Mouse (Mus musculus) heart, embryonic 11.5 days (tissue): ENCODE data around the gene Smarcd1. TPM values are rescaled to one million over a fixed set of nuclear protein-coding genes. Genes with fewer than 3 reads are reported as not detected.

Experiments
- ATAC-seq: fragments of 200-750 bp; cut with Nextera tagmentation; replicated peaks from 2 replicates; pipeline ENCODE4 v1.8.0; 2017; ENCODE audit warnings: moderate library complexity; ENCODE audit not compliant: insufficient number of reproducible peaks, low FRiP score, low TSS enrichment
- H3K27ac ChIP-seq: fragments of 300-500 bp; sonication (generic); 2 replicates; pipeline ENCODE4 v1.5.1; 2014; ENCODE audit warnings: mild to moderate bottlenecking, low read depth, low read length
- H3K27me3 ChIP-seq: fragments of 300-500 bp; sonication (generic); 2 replicates; pipeline ENCODE4 v1.6.1; 2014; ENCODE audit warnings: mild to moderate bottlenecking, low read length, mixed read lengths; ENCODE audit not compliant: control insufficient read depth, insufficient read depth
- H3K36me3 ChIP-seq: fragments of 300-500 bp; sonication (generic); 2 replicates; pipeline ENCODE4 v1.6.1; 2014; ENCODE audit warnings: mild to moderate bottlenecking, low read length, moderate library complexity, mixed read lengths; ENCODE audit not compliant: control insufficient read depth, insufficient read depth
- H3K4me1 ChIP-seq: fragments of 300-500 bp; sonication (generic); 2 replicates; pipeline ENCODE4 v1.6.1; 2014; ENCODE audit warnings: low read length; ENCODE audit not compliant: control insufficient read depth, insufficient read depth
- H3K4me2 ChIP-seq: fragments of 300-500 bp; sonication (generic); 2 replicates; pipeline ENCODE4 v1.6.1; 2014; ENCODE audit warnings: mild to moderate bottlenecking, moderate library complexity
- H3K4me3 ChIP-seq: fragments of 300-500 bp; sonication (generic); 2 replicates; pipeline ENCODE4 v1.5.1; 2014; ENCODE audit warnings: low read depth, low read length
- H3K9ac ChIP-seq: fragments of 300-500 bp; sonication (generic); 2 replicates; pipeline ENCODE4 v1.6.1; 2014; ENCODE audit warnings: mild to moderate bottlenecking, low read depth, low read length, moderate library complexity
- H3K9me3 ChIP-seq: fragments of 300-500 bp; sonication (generic); replicated peaks from 2 replicates; pipeline ENCODE4 v1.6.1; 2016; ENCODE audit warnings: low read length; ENCODE audit not compliant: control insufficient read depth
- WGBS: fragments of 180-500 bp; shearing (Covaris S2); extraction: QIAGEN DNeasy Blood & Tissue Kit; methylation state at CpG from one replicate; pipeline ENCODE4 v1.1.7; 2014; ENCODE audit not compliant: insufficient replicate concordance; 5-methylcytosine and 5-hydroxymethylcytosine counted together
- polyA plus RNA-seq: library from polyadenylated mRNA; unstranded; fragments of >200 nt; fragmentation: Nextera tagmentation; extraction: Ambion mirVana; gene quantifications from 2 replicates; pipeline ENCODE4 v1.2.1, GENCODE M21; 2014

Gene Smarcd1
- 24.8 and 26.6 TPM in 2 replicates for polyA plus RNA-seq

- H3K4me1 ChIP-seq, result peaks cover 41% of the 10 kb centered on the region
- ATAC-seq, result peak; percentile 85
- WGBS, result under 1% methylated on average over 62 of the region's 71 CpGs
- peak within 1 kb of the TSS; percentile 87 for H3K4me3 ChIP-seq
- H3K27me3 ChIP-seq, result peaks cover 7% of the 10 kb centered on the region; the same call in 1 of the 2 replicates
- no peaks in the 10 kb centered on the region for H3K9me3 ChIP-seq
- H3K27ac ChIP-seq, result peak within 1 kb of the TSS; percentile 98
- H3K36me3 ChIP-seq, result peaks cover 11% of the 10 kb centered on the region; the same call in 1 of the 2 replicates
- H3K4me2 ChIP-seq, result peak within 1 kb of the TSS; percentile 82
- H3K9ac ChIP-seq, result peak within 1 kb of the TSS; percentile 98
Measured at GRCm38 (mm10) chr15:99701999-99702900, at the start of gene Smarcd1. Gene Smarcd1 (plus strand): TSS chr15:99702129.

- 6% methylated on average over 8 of the region's 8 CpGs for WGBS
- no peak overlapping the region for H3K27ac ChIP-seq
- H3K9ac ChIP-seq, result no peak overlapping the region; the same call in 1 of the 2 replicates
- peak overlapping the region; percentile 66 for H3K4me2 ChIP-seq
- H3K27me3 ChIP-seq, result peaks cover 29% of the 10 kb centered on the region
- ATAC-seq, result no peak
- H3K9me3 ChIP-seq, result no peaks in the 10 kb centered on the region
- peaks cover 32% of the 10 kb centered on the region for H3K4me1 ChIP-seq
- H3K36me3 ChIP-seq, result no peaks in the 10 kb centered on the region
- H3K4me3 ChIP-seq, result peak overlapping the region; percentile 29
Measured at GRCm38 (mm10) chr15:99653291-99653690, 48.6 kb upstream of the Smarcd1 start.

- peak overlapping the region; percentile 66 for H3K4me2 ChIP-seq
- H3K4me3 ChIP-seq, result peak overlapping the region; percentile 29
- peaks cover 27% of the 10 kb centered on the region for H3K4me1 ChIP-seq
- no peak for ATAC-seq
- no peaks in the 10 kb centered on the region for H3K9me3 ChIP-seq
- no peaks in the 10 kb centered on the region for H3K36me3 ChIP-seq
- H3K27me3 ChIP-seq, result peaks cover 29% of the 10 kb centered on the region
- peak overlapping the region; percentile 31; the same call in 1 of the 2 replicates for H3K9ac ChIP-seq
- WGBS, result 4% methylated on average over 21 of the region's 21 CpGs
- no peak overlapping the region for H3K27ac ChIP-seq
Measured at GRCm38 (mm10) chr15:99653876-99654275, 48.1 kb upstream of the Smarcd1 start.

GRCm38 (mm10) chr15:99655956-99656355 lies 46.0 kb upstream of the Smarcd1 start:
- H3K9me3 ChIP-seq, result no peaks in the 10 kb centered on the region
- H3K9ac ChIP-seq, result no peak overlapping the region
- H3K36me3 ChIP-seq, result no peaks in the 10 kb centered on the region
- 36% methylated on average over 9 of the region's 9 CpGs for WGBS
- H3K27me3 ChIP-seq, result peaks cover 29% of the 10 kb centered on the region
- no peak overlapping the region for H3K4me3 ChIP-seq
- peaks cover 10% of the 10 kb centered on the region for H3K4me1 ChIP-seq
- no peak overlapping the region for H3K4me2 ChIP-seq
- H3K27ac ChIP-seq, result no peak overlapping the region
- ATAC-seq, result no peak

- Histone ChIP-seq H3K36me3 (no peaks in the 10 kb centered on the region), H3K27ac (no peak overlapping the region), H3K9me3 (no peaks in the 10 kb centered on the region), H3K4me3 (no peak overlapping the region), H3K4me1 (peaks cover 18% of the 10 kb centered on the region), H3K4me2 (no peak overlapping the region), H3K9ac (no peak overlapping the region), H3K27me3 (peaks cover 29% of the 10 kb centered on the region)
- 41% methylated on average over 2 of the region's 2 CpGs for WGBS
- ATAC-seq, result 0 out of 2 replicates have a peak, but pooled peaks have one; percentile 18
Measured at GRCm38 (mm10) chr15:99658437-99658836, 43.5 kb upstream of the Smarcd1 start.

- H3K27me3 ChIP-seq, result peaks cover 17% of the 10 kb centered on the region
- ATAC-seq, result no peak
- no peak overlapping the region for H3K9ac ChIP-seq
- no peak overlapping the region for H3K4me3 ChIP-seq
- H3K4me2 ChIP-seq, result no peak overlapping the region
- H3K9me3 ChIP-seq, result no peaks in the 10 kb centered on the region
- H3K27ac ChIP-seq, result no peak overlapping the region
- H3K4me1 ChIP-seq, result peaks cover 24% of the 10 kb centered on the region
- H3K36me3 ChIP-seq, result no peaks in the 10 kb centered on the region
- 89% methylated on average over 15 of the region's 15 CpGs for WGBS
Measured at GRCm38 (mm10) chr15:99661121-99661830, 40.7 kb upstream of the Smarcd1 start.

GRCm38 (mm10) chr15:99662371-99662770 lies 39.6 kb upstream of the Smarcd1 start:
- Histone ChIP-seq H3K27ac (peak overlapping the region; percentile 37; the same call in 1 of the 2 replicates), H3K9ac (no peak overlapping the region), H3K9me3 (no peaks in the 10 kb centered on the region), H3K36me3 (no peaks in the 10 kb centered on the region), H3K4me2 (0 out of 2 replicates have a peak overlapping the region, but pooled peaks have one; percentile 2), H3K4me3 (no peak overlapping the region), H3K27me3 (peaks cover 14% of the 10 kb centered on the region), H3K4me1 (peaks cover 24% of the 10 kb centered on the region)
- ATAC-seq, result no peak
- WGBS, result 20% methylated on average over 7 of the region's 7 CpGs

- peak overlapping the region; percentile 69 for H3K27ac ChIP-seq
- peak; percentile 18; the same call in 1 of the 2 replicates for ATAC-seq
- peaks cover 28% of the 10 kb centered on the region for H3K4me1 ChIP-seq
- H3K4me2 ChIP-seq, result peak overlapping the region; percentile 76
- no peaks in the 10 kb centered on the region for H3K9me3 ChIP-seq
- WGBS, result 2% methylated on average over 17 of the region's 17 CpGs
- H3K9ac ChIP-seq, result peak overlapping the region; percentile 52
- H3K36me3 ChIP-seq, result no peaks in the 10 kb centered on the region
- peaks cover 17% of the 10 kb centered on the region for H3K27me3 ChIP-seq
- peak overlapping the region; percentile 33 for H3K4me3 ChIP-seq
Measured at GRCm38 (mm10) chr15:99663964-99664599, 37.8 kb upstream of the Smarcd1 start.
